Mouse (Mus musculus) limb, embryonic 11.5 days (tissue): Measurements from ENCODE around the gene Olfr1412. TPM values are rescaled to one million over a fixed set of nuclear protein-coding genes. Genes with fewer than 3 reads are reported as not detected.

Source experiments
- ATAC-seq: fragments of 200-750 bp; cut with Nextera tagmentation; 2 replicates; pipeline ENCODE4 v1.8.0; 2017; ENCODE audit warnings: low read depth; ENCODE audit not compliant: insufficient number of reproducible peaks, low FRiP score, low TSS enrichment
- DNase-seq: peaks from one replicate; pipeline ENCODE4 v3.0.0-alpha.2; 2015; ENCODE audit warnings: low spot score
- H3K27ac ChIP-seq: fragments of 300-500 bp; sonication (generic); replicated peaks from 2 replicates; pipeline ENCODE4 v1.5.1; 2014; ENCODE audit warnings: low read depth, mild to moderate bottlenecking, low read length
- H3K27me3 ChIP-seq: fragments of 300-500 bp; sonication (generic); 2 replicates; pipeline ENCODE4 v1.6.1; 2014; ENCODE audit warnings: mild to moderate bottlenecking, low read length, mixed read lengths; ENCODE audit not compliant: control insufficient read depth, insufficient read depth
- H3K36me3 ChIP-seq: fragments of 300-500 bp; sonication (generic); 2 replicates; pipeline ENCODE4 v1.6.1; 2014; ENCODE audit warnings: mild to moderate bottlenecking, low read length, moderate library complexity, mixed read lengths; ENCODE audit not compliant: control insufficient read depth, insufficient read depth
- H3K4me1 ChIP-seq: fragments of 300-500 bp; sonication (generic); 2 replicates; pipeline ENCODE4 v1.6.1; 2014; ENCODE audit warnings: low read length, mixed read lengths; ENCODE audit not compliant: control insufficient read depth, insufficient read depth
- H3K4me2 ChIP-seq: fragments of 300-500 bp; sonication (generic); 2 replicates; pipeline ENCODE4 v1.6.1; 2014; ENCODE audit warnings: low read depth, mild to moderate bottlenecking, moderate library complexity; ENCODE audit not compliant: severe bottlenecking
- H3K4me3 ChIP-seq: fragments of 300-500 bp; sonication (generic); 2 replicates; pipeline ENCODE4 v1.5.1; 2014; ENCODE audit warnings: low read depth, low read length
- H3K9ac ChIP-seq: fragments of 300-500 bp; sonication (generic); 2 replicates; pipeline ENCODE4 v1.6.1; 2014; ENCODE audit warnings: mild to moderate bottlenecking, low read length
- H3K9me3 ChIP-seq: fragments of 300-500 bp; sonication (generic); 2 replicates; pipeline ENCODE4 v1.6.1; 2016; ENCODE audit warnings: low read length; ENCODE audit not compliant: control insufficient read depth
- WGBS: fragments of 180-500 bp; shearing (Covaris S2); extraction: QIAGEN DNeasy Blood & Tissue Kit; methylation state at CpG from one replicate; pipeline ENCODE4 v1.1.7; 2014; 5-methylcytosine and 5-hydroxymethylcytosine counted together
- polyA plus RNA-seq: library from polyadenylated mRNA; unstranded; fragments of >200 nt; fragmentation: Nextera tagmentation; extraction: Ambion mirVana; gene quantifications from 2 replicates; pipeline ENCODE4 v1.2.1, GENCODE M21; 2014

Olfr1412 gene
- polyA plus RNA-seq, 1 experiment from 2014 or later = not detected

DNA sequence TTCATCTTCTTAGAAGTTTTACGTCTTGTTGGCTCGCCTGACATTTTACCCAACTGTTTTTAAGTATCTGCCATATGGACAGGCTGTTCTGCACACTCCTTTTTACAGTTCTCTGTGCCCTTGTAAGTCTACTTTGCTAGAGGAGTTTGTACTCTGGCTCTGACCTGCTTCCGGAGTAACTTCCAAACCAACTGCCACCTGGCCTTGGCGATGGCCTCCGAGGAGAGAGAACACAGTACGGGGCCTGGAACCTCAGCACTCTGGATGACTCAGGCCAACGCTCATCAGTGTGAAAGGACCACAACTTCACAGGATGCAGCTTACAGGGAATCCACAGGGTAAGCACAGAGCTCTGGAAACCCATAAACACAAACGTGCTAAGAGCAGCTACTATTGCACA, 48.1 kb downstream of the Olfr1412 start:
- H3K9me3 ChIP-seq = no peaks in the 10 kb centered on the region
- no peak for ATAC-seq
- H3K36me3 ChIP-seq = peaks cover 9% of the 10 kb centered on the region; the same call in 1 of the 2 replicates
- H3K4me3 ChIP-seq = no peak overlapping the region
- no peak overlapping the region for H3K27ac ChIP-seq
- H3K9ac ChIP-seq = no peak overlapping the region
- no peaks in the 10 kb centered on the region for H3K27me3 ChIP-seq
- H3K4me2 ChIP-seq = no peak overlapping the region
- no peaks in the 10 kb centered on the region for H3K4me1 ChIP-seq
- 83% methylated on average over 8 of the region's 8 CpGs for WGBS
- DNase-seq = no peak

DNA sequence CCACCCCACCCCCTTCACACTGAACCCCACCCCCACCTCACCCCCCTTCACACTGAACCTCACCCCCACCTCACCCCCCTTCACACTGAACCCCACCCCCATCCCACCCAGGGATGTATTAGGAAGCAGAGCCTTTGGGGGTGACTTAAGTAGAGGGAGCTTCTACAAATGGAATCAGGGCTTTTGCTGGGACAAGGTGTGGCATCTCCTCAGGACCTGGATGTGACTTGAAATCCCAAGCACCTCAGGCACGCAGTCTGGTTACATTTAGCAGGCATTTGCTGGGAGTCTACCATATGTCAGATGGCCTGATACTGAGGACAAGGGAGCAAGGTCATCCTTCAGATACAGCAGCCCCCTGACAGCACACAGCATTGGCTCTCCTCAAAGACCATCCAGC, 49.0 kb downstream of the Olfr1412 start:
- Histone ChIP-seq H3K4me1 (no peaks in the 10 kb centered on the region), H3K4me2 (no peak overlapping the region), H3K9me3 (no peaks in the 10 kb centered on the region), H3K4me3 (no peak overlapping the region), H3K36me3 (peaks cover 9% of the 10 kb centered on the region; the same call in 1 of the 2 replicates), H3K27me3 (no peaks in the 10 kb centered on the region), H3K27ac (no peak overlapping the region; the same call in 1 of the 2 replicates), H3K9ac (no peak overlapping the region)
- WGBS = 53% methylated on average over 1 of the region's 1 CpGs
- ATAC-seq (no peak), DNase-seq (no peak)

DNA sequence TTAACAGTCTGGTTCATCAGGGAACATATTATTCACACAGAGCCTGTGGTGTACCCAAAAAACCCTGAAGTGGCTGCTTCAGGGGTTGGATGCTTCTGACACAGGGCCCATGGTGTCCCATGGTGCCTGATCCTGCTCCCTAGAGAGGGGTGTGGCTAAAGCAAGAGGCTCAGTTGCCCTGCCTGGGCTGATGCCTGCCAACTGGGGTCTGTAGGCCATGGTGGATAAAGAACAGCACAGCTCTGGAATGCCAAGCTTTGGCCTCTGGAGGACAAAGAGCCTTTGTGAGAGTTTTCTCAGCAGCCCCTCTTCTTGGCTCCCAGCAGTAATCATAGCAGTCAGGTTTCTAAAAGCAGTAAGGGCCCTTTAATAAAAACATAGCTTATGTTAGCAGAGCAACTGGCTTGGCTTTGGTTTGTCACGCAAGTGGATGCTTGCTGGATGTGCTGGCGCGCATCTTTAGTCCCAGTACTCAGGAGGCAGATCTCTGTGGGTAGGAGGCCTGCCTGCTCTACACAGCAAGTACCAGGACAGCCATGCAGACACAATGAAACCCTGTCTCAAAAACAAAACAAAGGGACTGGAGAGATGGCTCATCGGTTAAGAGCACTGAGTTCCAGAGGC, 49.5 kb downstream of the Olfr1412 start:
- peak overlapping the region; percentile 37; the same call in 1 of the 2 replicates for H3K27ac ChIP-seq
- H3K9ac ChIP-seq = no peak overlapping the region
- H3K36me3 ChIP-seq = peaks cover 11% of the 10 kb centered on the region
- 93% methylated on average over 4 of the region's 4 CpGs for WGBS
- ATAC-seq = no peak
- no peak for DNase-seq
- H3K4me3 ChIP-seq = no peak overlapping the region
- H3K4me2 ChIP-seq = no peak overlapping the region
- no peaks in the 10 kb centered on the region for H3K27me3 ChIP-seq
- no peaks in the 10 kb centered on the region for H3K9me3 ChIP-seq
- no peaks in the 10 kb centered on the region for H3K4me1 ChIP-seq

DNA sequence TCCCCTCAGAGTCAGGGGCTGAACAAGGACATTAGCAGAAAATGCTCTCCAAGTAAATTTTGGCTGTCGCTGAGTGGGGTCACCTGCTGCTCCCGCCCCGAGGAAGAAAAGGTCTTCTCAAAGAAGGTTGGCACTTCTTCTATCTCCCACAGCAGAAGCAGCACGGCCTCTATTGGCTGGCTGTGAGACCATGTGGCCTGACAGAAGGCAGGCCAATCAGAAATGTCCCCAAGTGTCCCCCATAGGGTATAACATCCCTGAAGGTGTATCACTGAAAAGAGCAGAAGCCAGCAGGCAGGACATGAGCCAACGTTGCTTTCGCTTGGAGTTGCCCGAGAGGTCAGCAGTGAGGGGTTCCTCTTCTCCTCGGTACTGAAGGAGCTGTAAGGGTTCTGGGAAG, 50.4 kb downstream of the Olfr1412 start:
- H3K9me3 ChIP-seq = no peaks in the 10 kb centered on the region
- 89% methylated on average over 8 of the region's 8 CpGs for WGBS
- no peak overlapping the region for H3K4me2 ChIP-seq
- H3K4me1 ChIP-seq = no peaks in the 10 kb centered on the region
- ATAC-seq (no peak), DNase-seq (no peak)
- peaks cover 11% of the 10 kb centered on the region for H3K36me3 ChIP-seq
- no peak overlapping the region for H3K4me3 ChIP-seq
- H3K27ac ChIP-seq = no peak overlapping the region
- H3K27me3 ChIP-seq = no peaks in the 10 kb centered on the region
- H3K9ac ChIP-seq = no peak overlapping the region

DNA sequence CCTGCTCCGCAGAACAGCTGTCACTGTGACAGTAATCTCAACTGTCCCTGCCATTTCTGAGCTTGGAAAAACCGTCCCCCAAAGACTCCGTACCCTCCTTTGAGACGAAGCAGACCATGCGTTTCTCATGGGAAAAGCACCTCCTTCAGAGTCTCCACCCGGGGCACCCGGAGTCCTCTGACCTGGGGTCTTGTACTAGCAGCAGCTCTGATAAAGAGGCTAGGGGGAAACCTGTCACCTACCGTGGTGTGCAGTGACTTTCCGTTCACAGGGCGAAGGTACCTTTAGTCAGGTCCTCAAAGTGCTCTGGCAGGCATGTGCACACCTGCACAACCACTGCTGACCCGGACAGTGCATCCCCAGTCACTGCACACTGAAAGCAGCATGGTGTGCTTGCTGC, 51.1 kb downstream of the Olfr1412 start:
- H3K27me3 ChIP-seq = no peaks in the 10 kb centered on the region
- no peak overlapping the region for H3K4me2 ChIP-seq
- ATAC-seq (no peak), DNase-seq (no peak)
- no peak overlapping the region for H3K4me3 ChIP-seq
- no peak overlapping the region for H3K27ac ChIP-seq
- H3K9ac ChIP-seq = no peak overlapping the region
- no peaks in the 10 kb centered on the region for H3K4me1 ChIP-seq
- H3K9me3 ChIP-seq = no peaks in the 10 kb centered on the region
- peaks cover 11% of the 10 kb centered on the region for H3K36me3 ChIP-seq
- WGBS = 98% methylated on average over 11 of the region's 11 CpGs

DNA sequence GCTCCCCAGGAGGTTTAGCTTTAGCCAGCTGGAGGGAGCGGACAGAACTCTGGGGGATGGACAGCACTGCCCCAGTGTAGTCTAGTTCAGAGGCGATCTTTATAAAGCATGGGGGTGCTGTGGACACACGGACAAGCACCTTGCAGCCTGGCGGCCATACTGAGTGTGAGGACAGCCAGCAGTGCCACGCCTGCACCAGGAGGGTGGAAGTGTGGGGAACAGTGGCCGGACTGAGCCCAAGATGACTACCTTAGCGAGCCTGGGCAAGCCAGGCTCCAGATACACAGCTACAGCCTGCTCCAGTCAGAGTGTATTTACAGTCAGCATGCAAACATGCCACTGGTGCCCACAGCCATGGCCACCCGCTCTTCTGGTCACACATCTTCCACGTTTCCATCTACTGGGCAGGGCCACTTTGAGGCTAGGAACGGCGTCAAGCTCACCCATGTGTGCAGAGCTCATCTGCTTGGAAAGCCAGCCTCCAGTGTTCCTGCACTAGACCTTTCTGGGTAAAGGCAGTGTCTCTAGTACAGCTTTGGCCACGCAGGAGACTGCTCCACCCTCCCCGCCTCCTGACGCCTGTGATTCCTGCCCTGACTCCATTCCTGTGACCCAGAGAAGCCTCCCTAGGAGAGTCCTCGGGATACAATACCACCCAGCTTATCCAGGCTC, 52.1 kb downstream of the Olfr1412 start:
- Histone ChIP-seq H3K27ac (no peak overlapping the region), H3K4me1 (no peaks in the 10 kb centered on the region), H3K9ac (no peak overlapping the region), H3K27me3 (no peaks in the 10 kb centered on the region), H3K4me3 (no peak overlapping the region), H3K4me2 (no peak overlapping the region), H3K9me3 (no peaks in the 10 kb centered on the region), H3K36me3 (peaks cover 11% of the 10 kb centered on the region)
- 93% methylated on average over 15 of the region's 15 CpGs for WGBS
- ATAC-seq (no peak), DNase-seq (no peak)

DNA sequence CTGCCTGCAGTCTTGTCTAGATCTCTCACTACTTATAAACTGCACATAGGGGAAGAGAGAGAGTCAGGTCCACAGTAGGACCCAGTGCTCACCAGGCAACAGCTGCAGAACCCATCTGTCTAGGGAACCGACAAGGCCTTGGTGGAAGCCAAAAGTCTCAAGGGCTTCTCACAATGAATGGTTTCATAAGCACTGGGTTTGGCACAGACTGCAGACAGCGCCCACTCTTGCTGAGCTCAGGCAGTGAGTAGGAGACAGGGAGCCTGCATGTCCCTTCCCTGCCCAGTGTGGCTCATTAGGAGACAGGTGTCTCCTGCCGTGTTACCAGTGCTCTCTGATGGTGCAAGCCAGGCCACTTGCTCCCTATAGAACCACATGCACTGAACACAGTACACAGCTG, 52.6 kb downstream of the Olfr1412 start:
- ATAC-seq (no peak), DNase-seq (no peak)
- no peaks in the 10 kb centered on the region for H3K9me3 ChIP-seq
- H3K27me3 ChIP-seq = no peaks in the 10 kb centered on the region
- WGBS = 92% methylated on average over 3 of the region's 3 CpGs
- H3K9ac ChIP-seq = no peak overlapping the region
- H3K27ac ChIP-seq = no peak overlapping the region
- no peak overlapping the region for H3K4me2 ChIP-seq
- H3K4me3 ChIP-seq = no peak overlapping the region
- H3K36me3 ChIP-seq = peaks cover 11% of the 10 kb centered on the region
- no peaks in the 10 kb centered on the region for H3K4me1 ChIP-seq

DNA sequence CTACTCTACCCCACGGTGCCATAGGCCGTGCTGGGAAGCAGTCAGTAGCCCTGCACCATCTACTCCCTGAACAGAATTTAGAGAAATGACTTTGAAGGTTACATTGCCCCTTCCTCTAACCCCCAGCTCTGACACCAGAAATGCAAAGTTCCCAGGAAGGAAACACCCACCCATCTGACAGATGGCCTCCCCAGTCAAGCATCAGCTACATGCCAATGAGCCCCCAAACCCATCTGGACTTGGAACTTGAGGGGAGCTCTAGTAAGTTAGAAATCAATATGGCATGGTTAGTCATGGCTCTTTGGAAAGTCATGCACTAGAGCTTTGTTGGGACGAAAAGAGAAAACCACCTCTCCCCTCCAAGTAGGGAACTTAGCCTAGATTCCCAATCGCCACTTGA, 53.2 kb downstream of the Olfr1412 start:
- no peak for ATAC-seq
- 97% methylated on average over 4 of the region's 4 CpGs for WGBS
- Histone ChIP-seq H3K4me1 (no peaks in the 10 kb centered on the region), H3K36me3 (peaks cover 11% of the 10 kb centered on the region), H3K4me3 (no peak overlapping the region), H3K9ac (no peak overlapping the region), H3K9me3 (no peaks in the 10 kb centered on the region), H3K27me3 (no peaks in the 10 kb centered on the region), H3K27ac (no peak overlapping the region), H3K4me2 (no peak overlapping the region)
- no peak for DNase-seq
